Mouse (Mus musculus): ENCODE data around the gene Olfr31.

The Olfr31 gene

DNA sequence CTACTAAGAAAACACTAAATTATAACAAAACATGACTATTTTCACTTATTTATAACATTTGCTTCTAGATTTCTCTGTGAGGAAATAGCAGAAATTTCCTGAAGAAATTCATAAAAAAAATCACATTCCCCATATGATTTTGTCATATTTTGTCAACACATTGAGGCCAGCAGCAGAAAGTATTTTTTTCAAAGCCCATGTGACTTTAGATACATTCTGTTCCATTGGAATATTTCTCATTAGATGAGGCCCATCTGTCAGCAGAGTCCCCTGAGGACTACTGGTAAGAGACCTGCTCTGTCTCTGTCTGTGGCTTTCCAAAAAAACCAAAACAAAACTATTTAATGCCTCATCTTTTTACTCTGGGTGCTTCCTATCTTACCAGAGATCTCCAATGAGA is at the start of gene Olfr31:
Gene Olfr31 (plus strand): TSS at position 301 of the 400 bp plus-strand sequence.
- DNase-seq (ENCODE audit: low read depth, low spot score): no peak

DNA sequence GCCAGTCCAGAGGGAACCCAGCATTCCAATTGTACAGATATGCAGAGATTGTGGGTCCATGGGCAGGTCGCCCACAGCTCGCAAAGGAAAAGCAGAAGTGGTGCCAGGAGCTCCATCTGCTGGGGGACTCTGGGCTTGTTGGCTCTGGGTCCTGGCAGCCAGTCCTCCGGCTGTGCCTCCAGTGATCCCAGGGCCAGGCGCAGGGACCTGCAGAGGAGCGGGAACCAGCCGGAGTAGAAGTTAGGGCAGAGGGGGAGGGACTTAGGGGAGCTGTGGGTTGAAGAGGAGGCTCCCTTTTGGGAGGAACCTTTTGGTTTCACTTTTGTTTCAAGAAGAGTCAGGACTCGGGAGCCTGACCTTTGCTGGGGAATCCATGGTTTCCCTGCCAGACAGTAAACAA is 28.2 kb upstream of the Olfr31 start:
- peak; percentile 63 for DNase-seq (ENCODE audit: low read depth, low spot score)

DNA sequence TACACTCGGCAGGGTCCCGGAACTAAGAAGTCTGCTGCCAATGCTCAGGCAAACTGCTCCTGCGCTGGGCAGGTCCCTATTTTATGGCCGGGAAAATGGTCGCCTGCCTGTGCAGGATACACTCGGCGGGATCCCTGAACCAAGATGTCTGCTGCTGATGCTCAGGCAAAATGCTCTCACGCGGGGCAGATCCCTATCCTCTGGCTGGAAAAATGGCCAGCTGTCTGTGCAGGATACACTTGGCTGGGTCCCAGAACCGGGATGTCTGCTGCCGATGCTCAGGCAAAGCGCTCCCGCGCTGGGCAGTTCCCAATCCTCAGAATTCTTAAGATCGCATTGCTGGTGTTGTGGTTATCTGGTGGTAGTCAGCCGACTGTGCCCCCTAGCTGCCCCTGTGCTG is 13.7 kb upstream of the Olfr31 start:
- DNase-seq (ENCODE audit: low read depth, low spot score): no peak

DNA sequence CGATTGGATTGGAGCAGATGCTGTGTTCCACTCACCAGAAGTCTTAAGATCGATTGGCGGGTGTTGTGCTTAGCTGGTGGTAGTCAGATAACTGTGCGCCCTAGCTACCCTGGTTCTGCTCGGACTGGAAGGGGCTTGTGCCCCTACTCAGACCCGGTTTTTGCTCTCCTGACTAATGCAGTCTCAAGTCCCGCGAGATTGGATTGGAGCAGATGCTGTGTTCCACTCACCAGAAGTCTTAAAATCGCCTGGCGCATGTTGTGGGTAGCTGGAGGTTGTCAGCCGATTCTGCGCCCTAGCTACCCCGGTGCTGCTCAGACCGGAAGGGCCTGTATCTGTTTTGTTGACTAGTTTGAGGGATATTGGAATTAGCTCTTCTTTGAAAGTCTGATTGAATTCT is 13.2 kb upstream of the Olfr31 start:
- DNase-seq (ENCODE audit: low read depth, low spot score): no peak

DNA sequence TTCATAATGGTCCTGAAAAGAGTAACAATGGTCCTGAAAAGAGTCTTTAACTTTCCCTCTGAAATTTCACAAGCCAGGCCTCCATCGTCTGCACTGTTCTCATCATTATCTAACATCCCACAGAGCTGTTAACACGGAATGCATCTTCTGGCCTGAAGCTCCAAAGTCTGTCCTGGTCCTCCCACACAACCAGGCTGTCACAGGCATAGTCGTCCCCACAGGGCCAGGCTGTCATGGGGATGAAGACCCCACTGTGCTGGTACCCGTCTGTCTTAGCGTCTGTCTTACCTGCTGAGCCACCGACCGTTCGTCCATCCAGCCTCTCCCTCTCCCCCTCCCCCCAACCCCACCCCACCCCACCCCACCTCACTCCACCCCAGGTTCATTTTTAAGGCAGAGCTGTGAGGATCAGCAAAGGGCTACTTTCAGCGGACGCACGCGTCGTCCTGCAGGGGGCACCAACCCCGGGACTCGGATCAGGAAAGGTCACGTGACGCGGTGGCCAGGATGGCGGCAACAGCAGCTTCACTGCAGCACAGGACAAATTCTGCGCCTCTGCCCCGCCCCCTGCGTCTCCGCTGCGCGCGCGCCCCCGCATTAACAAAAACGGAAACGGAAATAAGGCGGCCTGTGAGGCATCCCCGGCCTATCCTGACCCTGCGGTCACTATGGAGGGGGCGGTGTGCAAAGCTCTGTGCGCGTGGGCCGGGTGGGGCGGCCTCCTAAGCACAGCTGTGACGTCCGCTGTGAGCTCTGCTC is 22.7 kb downstream of the Olfr31 start:
- DNase-seq (ENCODE audit: low read depth, low spot score): peak; percentile 98

DNA sequence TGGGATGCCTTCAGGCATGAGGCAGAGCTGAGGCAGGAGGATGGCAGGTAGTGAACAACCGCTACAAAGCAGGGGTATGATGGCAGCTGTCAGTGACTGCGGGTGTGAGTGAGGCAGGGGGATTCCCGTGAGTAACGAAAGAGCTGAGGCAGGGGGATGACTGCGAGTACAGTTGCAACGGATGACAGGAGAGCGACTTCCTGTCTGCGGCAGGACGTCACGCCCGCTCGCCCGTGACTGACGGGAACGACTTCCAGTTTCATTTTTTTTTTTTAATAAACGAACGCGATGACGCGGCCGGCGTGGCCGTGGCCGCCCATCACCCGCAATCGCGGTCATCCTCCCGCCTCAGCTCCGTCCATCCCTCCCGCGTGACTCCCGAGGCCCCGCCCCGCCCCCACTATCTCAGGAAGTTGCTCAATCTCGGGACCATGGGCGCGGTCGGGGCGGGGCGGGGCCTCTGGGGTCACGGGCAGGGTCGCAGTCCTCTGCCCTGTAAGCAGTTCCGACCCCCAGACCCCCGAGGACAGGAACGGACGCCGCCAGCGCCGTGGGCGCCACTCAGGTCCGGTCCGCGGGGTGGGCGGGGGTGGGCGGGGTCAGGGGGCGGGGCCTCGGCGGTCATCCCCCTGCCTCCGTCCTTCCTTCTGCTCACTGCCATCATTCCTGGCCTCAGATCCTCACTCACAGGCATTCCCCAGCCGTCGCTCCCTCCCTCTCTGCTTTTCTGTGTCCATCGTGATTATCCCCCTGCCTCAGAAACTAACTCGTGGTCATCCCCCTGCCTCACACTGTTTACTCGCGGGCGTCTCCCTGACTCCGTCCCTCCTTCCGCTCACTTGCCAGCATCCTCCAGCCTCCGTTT is 23.6 kb downstream of the Olfr31 start, which contains the start of gene Il3ra:
Gene Il3ra (plus strand): TSS at position 328 of the 865 bp plus-strand sequence.
- DNase-seq (ENCODE audit: low read depth, low spot score): peak; percentile 93

DNA sequence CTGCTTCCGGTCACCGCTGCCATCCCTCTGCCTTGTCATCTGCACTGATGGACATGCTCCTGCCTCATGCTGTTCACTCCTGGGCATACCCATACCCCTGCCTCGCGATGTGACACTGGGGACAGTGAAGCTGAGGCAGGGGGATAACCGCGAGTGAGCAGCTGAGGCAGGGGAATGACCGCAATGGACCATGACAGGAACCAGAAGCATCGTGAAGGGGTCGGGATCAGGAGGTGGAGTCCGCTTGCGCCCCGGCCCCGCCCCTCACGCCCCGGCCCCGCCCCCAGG is 24.1 kb downstream of the Olfr31 start:
- DNase-seq (ENCODE audit: low read depth, low spot score): no peak

DNA sequence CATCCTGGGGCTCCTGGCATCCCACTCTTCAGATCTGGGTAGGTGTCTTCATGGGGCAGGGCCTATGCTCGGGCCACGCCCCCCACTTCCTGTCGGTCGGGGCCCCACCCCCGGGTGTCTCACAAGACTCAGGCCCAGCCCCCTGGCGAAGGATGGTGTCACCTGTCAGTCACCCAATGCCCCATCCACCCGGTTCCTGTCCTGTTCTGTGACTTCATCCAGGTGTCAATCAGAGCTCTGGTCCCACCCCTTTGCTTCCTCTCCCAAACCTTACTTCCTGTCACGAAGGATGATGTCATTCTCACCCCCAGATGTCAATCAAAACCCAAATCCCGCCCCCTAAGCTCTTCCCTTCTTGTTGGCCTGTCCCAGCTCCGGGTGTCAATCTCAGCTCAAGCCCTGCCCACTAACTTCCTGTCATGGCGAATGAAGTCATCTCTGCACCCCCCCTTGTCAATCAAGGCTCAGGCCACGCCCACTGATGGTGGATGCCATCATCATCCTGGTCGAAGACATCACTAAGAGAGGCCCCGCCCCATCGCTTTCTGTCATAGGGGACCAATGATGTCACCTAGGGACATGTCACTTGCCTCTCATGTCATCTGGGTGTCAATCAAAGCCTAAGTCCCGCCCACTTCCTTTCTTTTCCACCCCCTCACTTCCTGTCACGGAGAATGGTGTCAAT is 24.7 kb downstream of the Olfr31 start:
- peak; percentile 79 for DNase-seq (ENCODE audit: low read depth, low spot score)

DNA sequence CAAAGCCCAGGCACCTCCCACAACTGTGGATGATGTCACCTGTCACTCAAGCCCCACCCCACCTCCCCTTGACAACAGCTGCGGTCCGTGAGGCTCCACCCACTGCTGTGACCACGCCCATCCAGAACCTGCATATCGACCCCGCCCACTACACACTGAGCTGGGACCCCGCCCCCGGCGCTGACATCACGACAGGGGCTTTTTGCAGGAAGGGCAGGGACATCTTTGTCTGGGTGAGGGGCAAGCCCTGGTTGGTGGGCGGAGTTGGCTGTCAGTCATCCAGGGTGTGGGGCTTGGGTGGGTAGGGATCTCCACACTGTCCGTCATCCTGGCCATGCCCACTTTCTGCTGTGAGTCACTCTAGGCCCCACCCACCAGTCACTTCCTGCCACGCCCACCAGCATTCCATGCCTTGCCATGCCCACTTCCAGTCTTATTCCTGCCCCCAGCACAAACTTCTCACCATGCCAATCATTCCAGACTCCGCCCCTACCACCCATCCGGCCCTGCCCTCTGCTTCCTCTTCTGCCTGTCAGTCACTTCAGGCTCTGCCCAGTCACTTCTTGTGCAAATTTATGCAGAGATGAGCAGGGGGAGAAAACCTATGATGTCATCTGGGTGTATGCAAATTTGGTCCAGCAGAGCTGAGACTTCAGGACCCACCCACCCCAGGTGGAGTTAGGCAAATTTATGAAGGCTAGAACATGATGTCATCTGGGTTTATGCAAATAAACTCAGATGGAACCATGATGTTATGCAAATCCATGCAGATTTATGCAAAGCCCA is 25.4 kb downstream of the Olfr31 start:
- peak; percentile 77 for DNase-seq (ENCODE audit: low read depth, low spot score)

DNA sequence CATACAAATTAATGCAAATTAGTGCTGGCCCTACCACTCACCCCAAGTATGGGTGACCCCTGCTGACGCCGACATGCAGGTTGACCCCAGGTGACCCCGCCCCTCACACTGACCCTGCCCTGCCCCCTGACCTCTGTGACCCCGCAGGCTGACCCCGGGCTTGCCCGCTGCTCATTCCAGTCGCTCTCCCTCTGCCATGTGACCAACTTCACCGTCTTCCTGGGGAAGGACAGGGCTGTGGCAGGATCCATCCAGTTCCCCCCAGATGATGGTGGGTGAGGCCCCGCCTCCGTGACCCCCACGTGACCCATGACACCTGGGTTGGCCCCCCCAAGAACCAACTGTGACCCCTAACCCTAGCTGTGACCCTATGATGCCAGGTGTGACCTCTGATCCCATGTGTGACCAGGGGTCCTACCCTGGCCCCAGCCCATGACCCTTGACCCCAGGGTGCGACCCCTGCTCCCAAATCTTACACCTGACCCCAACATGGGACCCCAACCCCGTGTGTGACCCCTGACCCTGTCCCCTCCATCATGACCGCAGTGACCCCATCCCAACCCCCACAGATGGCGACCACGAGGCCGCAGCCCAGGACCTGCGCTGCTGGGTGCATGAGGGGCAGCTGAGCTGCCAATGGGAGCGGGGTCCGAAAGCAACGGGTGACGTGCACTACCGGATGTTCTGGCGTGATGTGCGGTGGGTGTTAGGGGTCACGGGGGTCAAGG is 26.2 kb downstream of the Olfr31 start:
- DNase-seq (ENCODE audit: low read depth, low spot score): peak; percentile 42

DNA sequence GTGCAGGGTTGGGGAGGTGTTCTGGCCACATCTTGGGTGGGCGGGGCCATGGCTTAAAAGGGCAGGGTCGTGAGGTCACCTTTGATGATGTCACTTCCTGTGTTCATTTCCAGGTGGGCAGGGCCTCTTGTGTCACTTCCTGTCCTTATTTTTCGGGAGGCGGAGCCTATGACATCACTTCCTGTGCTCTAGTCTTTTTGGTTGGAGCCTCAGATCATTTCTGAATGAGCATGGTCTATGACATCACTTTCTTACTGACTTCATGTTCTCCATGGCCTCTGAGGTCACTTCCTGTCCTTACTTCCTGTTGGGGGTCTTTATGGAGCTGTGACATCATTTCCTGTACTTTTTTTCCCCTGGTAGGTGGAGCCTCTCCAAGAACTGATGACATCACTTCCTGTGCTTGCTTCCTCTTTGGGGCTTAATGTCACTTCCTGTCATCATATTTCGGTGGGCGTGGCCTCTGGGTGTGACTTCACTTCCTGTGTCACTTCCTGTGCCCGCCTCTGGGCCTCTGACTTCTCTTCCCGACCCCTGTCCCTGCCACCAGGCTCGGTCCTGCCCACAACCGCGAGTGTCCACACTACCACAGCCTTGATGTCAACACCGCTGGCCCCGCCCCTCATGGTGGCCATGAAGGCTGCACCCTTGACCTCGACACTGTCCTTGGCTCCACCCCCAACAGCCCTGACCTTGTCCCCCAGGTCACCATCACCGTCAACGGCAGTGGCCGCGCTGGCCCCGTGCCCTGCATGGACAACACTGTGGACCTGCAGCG is 27.0 kb downstream of the Olfr31 start:
- DNase-seq (ENCODE audit: low read depth, low spot score): peak; percentile 76

DNA sequence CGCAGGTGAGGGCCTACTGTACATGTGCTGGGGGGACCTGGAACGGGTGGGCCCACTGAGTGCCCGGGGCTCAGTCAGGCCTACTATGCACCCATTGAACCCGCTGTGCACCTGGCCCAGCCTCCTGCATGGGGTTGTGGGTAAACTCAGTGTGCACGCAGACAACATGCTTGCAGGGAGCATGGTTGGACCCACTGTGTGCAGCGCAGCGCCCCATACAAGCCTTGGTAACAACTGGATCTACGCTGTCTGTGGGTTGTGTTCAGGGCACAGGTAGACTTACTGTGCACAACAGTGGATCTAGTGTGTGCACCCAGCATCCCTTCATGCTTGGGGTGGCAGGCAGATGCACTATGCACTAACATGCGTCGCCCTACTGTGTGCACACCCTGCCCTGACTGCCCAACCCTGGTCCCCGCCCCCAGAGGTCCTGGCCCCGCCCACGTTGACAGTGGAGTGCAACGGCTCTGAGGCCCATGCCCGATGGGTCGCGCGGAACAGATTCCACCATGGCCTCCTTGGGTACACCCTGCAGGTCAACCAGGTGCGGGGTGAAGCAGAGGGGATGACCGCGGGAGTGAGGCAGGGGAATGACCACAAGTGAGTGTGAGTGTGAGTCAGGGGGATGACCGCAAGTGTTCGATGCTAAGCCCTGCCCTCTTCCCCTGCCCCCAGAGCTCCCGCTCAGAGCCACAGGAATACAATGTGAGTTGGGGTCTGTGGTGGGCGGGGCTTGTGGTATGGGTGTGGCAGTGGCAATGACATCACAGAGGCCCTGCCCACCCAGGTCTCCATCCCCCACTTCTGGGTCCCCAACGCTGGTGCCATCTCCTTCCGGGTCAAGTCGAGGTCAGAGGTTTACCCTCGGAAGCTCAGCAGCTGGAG is 27.9 kb downstream of the Olfr31 start:
- DNase-seq (ENCODE audit: low read depth, low spot score): peak; percentile 43

DNA sequence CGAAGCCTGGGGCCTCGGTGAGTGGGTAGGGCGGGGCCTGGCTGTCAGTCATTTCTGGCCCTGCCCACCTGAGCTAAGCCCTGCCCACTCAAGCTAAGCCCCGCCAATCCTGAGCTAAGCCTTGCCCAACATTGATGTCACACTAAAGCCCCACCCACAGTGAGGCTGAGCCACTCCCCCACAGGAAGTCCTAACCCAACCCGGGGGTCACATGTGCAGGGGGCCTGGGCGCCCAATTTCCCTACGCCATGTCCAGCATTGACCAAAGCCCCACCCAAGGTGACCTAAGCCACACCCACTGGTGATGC is 28.5 kb downstream of the Olfr31 start:
- peak; percentile 37 for DNase-seq (ENCODE audit: low read depth, low spot score)

DNA sequence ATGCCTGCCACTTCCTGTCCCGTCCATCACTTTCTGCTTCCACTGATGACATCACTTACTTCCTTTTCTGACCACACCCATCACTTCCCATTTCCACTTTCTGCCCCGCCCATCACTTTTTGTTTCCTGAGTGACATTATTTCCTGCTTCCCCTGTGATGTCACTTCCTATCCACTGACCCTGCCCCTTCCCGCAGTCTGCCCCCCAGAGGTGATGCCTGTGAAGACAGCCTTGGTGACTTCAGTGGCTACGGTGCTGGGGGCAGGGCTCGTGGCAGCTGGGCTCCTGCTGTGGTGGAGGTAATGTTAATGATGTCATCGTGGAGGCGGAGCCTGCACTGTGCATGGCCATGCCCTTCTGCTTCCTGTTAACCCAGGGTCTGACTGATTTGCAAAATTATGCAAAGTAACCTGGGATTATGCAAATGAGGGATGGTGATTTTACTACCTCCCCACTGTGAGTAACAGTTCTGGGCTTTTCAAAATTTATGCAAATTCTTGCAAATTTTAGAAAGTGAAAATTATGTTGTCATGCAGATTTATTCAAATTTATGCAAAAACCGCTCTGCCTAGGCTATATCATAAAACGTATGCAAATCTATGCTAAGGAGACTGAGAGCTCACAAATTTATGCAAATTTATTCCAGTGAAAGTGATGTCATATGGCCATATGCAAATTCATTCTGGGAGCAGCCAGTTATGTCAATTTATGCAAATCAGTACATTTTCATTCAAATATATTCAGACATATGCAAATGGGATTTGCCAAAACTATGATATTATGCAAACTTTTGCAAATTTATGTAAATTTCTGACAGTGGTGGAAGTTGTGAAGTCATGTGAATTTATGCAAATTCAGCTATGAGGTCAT is 29.3 kb downstream of the Olfr31 start:
- peak; percentile 65 for DNase-seq (ENCODE audit: low read depth, low spot score)

DNA sequence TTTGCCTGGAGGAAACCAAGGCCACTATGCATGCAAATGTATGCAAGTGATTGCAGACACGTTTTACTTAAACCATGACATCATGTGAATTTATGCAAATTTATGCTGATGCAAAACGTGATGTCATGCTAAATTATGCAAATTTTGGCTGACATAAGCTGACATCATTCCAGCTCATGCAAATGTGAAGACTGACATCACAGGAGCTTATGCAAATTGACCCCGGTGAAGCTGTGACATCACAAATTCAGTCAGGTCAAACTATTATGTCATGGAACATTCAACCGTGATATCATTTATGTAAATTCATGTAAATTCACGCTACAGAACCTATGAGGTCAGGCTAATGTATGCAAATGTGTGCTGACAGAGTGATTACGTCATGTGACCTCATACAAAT is 30.0 kb downstream of the Olfr31 start:
- DNase-seq (ENCODE audit: low read depth, low spot score): peak; percentile 53

DNA sequence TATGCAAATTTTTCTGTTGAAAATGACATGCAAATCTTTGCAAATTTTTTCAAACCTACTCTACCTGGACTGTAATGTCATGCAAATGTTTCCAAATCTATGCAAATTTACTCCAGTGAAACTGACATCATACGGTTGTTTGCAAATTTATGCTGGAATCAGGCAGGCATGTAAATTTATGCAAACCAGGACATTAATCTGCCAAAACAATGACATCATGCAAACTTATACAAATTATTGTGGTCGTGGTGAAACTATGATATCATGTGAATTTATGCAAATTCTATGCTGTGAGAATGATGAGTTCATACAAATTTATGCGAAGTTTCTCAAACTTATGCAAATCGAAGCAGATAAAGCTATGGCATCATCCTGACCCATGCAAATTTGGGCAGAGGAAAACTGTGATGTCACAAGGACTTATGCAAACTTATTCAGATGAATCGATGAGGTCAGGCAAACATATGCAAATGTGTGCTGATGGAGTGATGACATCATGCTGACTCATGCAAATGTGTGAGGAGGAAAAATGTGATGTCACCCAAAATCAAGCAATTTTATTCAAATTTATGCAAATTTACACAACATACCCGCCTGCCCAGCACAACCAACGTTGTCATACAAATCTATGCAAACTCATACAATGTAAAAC is 30.6 kb downstream of the Olfr31 start:
- peak; percentile 46 for DNase-seq (ENCODE audit: low read depth, low spot score)

DNA sequence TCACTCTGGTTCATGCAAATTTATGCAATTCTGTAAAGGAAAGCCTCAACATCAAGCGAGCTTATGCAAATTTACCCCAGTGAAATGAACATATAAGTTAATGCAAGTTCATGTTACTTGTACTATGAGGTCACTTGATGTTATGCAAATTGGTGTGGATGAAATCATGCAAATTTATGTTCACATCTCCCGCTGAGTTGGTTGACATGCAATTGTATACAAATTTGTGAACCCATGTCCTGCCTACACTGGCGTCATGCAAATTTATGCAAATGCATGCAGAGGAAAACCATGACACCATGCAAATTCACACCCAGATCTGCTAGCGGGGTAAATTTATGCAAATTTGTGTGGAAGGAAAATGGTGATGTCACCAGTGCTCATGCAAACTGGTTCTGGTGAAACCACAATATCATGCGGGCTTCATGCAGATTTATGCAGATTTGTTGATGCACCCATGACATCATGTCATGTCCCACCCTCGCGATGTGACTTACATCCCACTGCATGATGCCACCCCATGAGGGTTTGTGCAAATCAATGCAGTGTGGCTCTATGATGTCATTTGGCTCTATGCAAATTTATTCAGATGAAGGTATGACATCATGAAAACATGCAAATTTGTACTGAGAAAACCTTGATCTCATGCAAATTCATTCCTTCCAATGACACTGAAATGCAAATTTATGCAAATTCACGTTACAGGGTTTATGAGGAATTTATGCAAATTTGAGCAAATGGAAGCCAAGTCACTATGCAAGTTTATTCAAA is 31.3 kb downstream of the Olfr31 start:
- DNase-seq (ENCODE audit: low read depth, low spot score): peak; percentile 35

Data from CD4-positive, CD25-positive, alpha-beta regulatory T cell, adult 2 months (primary cell).